Mouse (Mus musculus) cerebellum, adult 2 months (tissue): ENCODE results near the gene Stpg1.

Experiments
- CTCF ChIP-seq: fragments of 200-500 bp; IDR thresholded peaks from 2 replicates; pipeline ENCODE4 v1.5.1; 2011; ENCODE audit warnings: low read depth, mild to moderate bottlenecking, control low read depth, low read length, moderate library complexity, borderline replicate concordance; ENCODE audit not compliant: insufficient read depth
- POLR2A ChIP-seq: fragments of 200-500 bp; IDR thresholded peaks from 2 replicates; pipeline ENCODE4 v1.6.1; 2011; ENCODE audit warnings: low read length, control low read depth, borderline replicate concordance; ENCODE audit not compliant: insufficient read depth

GRCm38 (mm10) chr4:135546008-135546407, 51.4 kb downstream of the Stpg1 start:
- TF ChIP-seq CTCF, result no peak
- TF ChIP-seq POLR2A, result no peak
